Mouse (Mus musculus) heart, embryonic 16.5 days (tissue): Measurements from ENCODE around the gene Gm21915. TPM values are rescaled to one million over a fixed set of nuclear protein-coding genes. Genes with fewer than 3 reads are reported as not detected.

Source experiments
- ATAC-seq: fragments of 200-750 bp; cut with Nextera tagmentation; replicated peaks from 2 replicates; pipeline ENCODE4 v1.8.0; 2017; ENCODE audit warnings: moderate number of reproducible peaks; ENCODE audit not compliant: insufficient read depth, low FRiP score; ENCODE audit errors: extremely low read depth
- H3K27ac ChIP-seq: fragments of 300-500 bp; sonication (generic); 2 replicates; pipeline ENCODE4 v1.5.1; 2014; ENCODE audit warnings: mild to moderate bottlenecking, low read length, control low read depth, moderate library complexity
- H3K27me3 ChIP-seq: fragments of 300-500 bp; sonication (generic); 2 replicates; pipeline ENCODE4 v1.6.1; 2014; ENCODE audit warnings: low read length, mixed read lengths; ENCODE audit not compliant: control insufficient read depth, insufficient read depth
- H3K36me3 ChIP-seq: fragments of 300-500 bp; sonication (generic); 2 replicates; pipeline ENCODE4 v1.6.1; 2014; ENCODE audit not compliant: control insufficient read depth, insufficient read depth
- H3K4me1 ChIP-seq: fragments of 300-500 bp; sonication (generic); 2 replicates; pipeline ENCODE4 v1.6.1; 2014; ENCODE audit warnings: low read length, mixed read lengths; ENCODE audit not compliant: control insufficient read depth, insufficient read depth
- H3K4me2 ChIP-seq: fragments of 300-500 bp; sonication (generic); 2 replicates; pipeline ENCODE4 v1.6.1; 2014; ENCODE audit warnings: low read depth, mild to moderate bottlenecking, control low read depth, low read length
- H3K4me3 ChIP-seq: fragments of 300-500 bp; sonication (generic); 2 replicates; pipeline ENCODE4 v1.5.1; 2014; ENCODE audit warnings: mild to moderate bottlenecking, control low read depth, low read length
- H3K9ac ChIP-seq: fragments of 300-500 bp; sonication (generic); 2 replicates; pipeline ENCODE4 v1.6.1; 2014; ENCODE audit warnings: low read length, control low read depth
- H3K9me3 ChIP-seq: fragments of 300-500 bp; sonication (generic); replicated peaks from 2 replicates; pipeline ENCODE4 v1.6.1; 2016; ENCODE audit warnings: low read length; ENCODE audit not compliant: control insufficient read depth
- WGBS: fragments of 180-500 bp; shearing (Covaris S2); extraction: QIAGEN DNeasy Blood & Tissue Kit; methylation state at CpG from one replicate; pipeline ENCODE4 v1.1.7; 2014; 5-methylcytosine and 5-hydroxymethylcytosine counted together
- polyA plus RNA-seq: library from polyadenylated mRNA; unstranded; fragments of >200 nt; fragmentation: Nextera tagmentation; extraction: Ambion mirVana; gene quantifications from 2 replicates; pipeline ENCODE4 v1.2.1, GENCODE M21; 2015

Gene Gm21915
- polyA plus RNA-seq, 1 experiment from 2014 or later, result not detected

GRCm38 (mm10) chr9:40649983-40650382 lies 20.4 kb upstream of the Gm21915 start:
- no peak for ATAC-seq
- Histone ChIP-seq H3K4me3 (no peak overlapping the region), H3K4me2 (no peak overlapping the region), H3K9me3 (no peaks in the 10 kb centered on the region), H3K27ac (no peak overlapping the region), H3K27me3 (no peaks in the 10 kb centered on the region), H3K36me3 (no peaks in the 10 kb centered on the region), H3K4me1 (no peaks in the 10 kb centered on the region), H3K9ac (no peak overlapping the region)
- WGBS, result 66% methylated on average over 6 of the region's 6 CpGs

GRCm38 (mm10) chr9:40651239-40651859 lies 19.1 kb upstream of the Gm21915 start:
- Histone ChIP-seq H3K4me3 (no peak overlapping the region), H3K9me3 (no peaks in the 10 kb centered on the region), H3K9ac (no peak overlapping the region), H3K4me2 (no peak overlapping the region), H3K36me3 (no peaks in the 10 kb centered on the region), H3K27me3 (no peaks in the 10 kb centered on the region), H3K4me1 (no peaks in the 10 kb centered on the region), H3K27ac (no peak overlapping the region)
- WGBS, result 70% methylated on average over 4 of the region's 4 CpGs
- ATAC-seq, result no peak

DNA sequence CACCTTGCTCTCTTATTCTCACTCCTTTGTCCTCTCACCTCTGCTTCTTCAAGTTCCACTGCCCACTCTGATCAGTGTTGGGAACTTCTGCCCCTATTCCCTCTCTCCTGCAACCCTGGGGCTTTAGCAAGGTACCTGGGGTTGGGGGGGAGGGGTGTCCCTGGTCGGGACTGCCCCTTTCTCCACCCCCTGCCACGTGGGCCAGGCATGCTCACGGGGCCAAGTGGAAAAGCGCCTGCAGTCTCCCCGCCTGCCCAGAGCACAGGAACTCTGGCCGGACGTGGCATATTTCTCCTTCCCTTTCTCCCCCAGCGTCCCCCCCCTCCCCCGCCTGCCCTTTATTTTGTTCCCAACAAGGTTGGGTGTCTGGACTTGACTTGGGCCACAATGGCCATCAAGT lies 17.7 kb upstream of the Gm21915 start:
- H3K4me3 ChIP-seq, result no peak overlapping the region
- no peak overlapping the region for H3K9ac ChIP-seq
- 33% methylated on average over 9 of the region's 9 CpGs for WGBS

DNA sequence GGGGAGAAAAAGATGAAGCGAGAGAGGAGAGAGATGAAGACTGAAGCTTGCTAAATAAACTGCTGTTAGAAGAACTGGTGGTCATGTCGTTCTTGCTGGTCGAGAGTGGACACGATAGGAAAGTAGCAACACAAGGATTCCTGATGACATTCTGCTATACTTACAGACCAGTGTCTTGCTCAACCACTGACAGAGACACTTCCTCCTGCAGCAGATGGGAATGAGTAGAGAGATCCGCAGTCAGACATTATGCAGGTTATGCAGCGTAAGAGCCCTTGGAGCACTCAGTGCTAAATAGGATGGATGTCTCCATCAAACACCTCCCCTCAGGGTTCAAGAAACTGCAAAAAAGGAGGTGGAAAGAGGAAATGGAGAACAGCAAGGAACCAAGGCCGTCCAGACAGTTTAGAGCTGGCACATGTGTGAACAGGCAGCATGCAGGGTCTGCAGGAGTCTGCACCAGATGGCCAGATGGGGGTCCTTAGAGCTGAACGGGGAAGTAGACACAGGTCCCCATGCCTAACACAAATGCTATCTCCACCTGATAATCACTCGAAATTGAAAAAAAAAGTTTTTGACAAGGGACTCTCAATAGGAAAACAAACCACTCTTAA lies 4.1 kb upstream of the Gm21915 start:
- Histone ChIP-seq H3K4me3 (no peak overlapping the region), H3K9me3 (no peaks in the 10 kb centered on the region), H3K9ac (no peak overlapping the region), H3K36me3 (no peaks in the 10 kb centered on the region), H3K27ac (no peak overlapping the region), H3K4me1 (no peaks in the 10 kb centered on the region), H3K27me3 (no peaks in the 10 kb centered on the region), H3K4me2 (no peak overlapping the region)
- 67% methylated on average over 9 of the region's 9 CpGs for WGBS
- no peak for ATAC-seq

More for the DNA sequence above, 17.7 kb upstream of the Gm21915 start:
- Histone ChIP-seq H3K9me3 (no peaks in the 10 kb centered on the region), H3K4me2 (no peak overlapping the region), H3K4me1 (no peaks in the 10 kb centered on the region), H3K36me3 (no peaks in the 10 kb centered on the region), H3K27ac (no peak overlapping the region), H3K27me3 (no peaks in the 10 kb centered on the region)
- no peak for ATAC-seq

DNA sequence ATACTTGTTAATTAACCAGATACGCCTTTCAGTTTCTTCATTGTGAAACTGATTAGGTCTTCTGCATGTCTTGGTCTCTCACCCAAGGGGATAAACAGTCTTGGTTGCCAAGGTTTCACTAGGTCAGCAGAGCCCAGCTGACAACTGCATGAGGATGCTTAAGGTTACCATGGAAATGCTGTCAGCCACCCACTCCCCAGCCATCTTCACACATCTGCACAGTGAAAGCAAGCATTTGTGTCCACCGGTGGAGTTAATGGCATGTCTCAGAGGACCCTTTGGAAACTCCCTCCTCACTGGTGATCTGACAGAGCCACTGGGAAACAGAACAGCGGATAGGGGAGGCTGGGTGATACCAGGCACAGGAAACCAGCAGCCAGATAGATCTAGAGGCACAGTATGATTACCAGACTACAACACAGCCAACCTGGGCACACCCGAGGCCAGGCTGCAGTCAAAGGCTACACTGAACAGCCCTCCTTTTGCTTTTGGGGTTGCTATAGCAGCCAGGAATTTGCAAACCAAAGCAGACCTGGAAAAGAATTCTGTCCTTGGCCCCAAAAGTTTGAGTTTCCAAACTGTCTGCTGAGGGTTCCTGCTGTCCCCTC lies 1.0 kb downstream of the Gm21915 start:
- Histone ChIP-seq H3K27ac (no peak overlapping the region), H3K4me2 (no peak overlapping the region), H3K9ac (no peak overlapping the region), H3K4me3 (no peak overlapping the region), H3K4me1 (no peaks in the 10 kb centered on the region), H3K27me3 (no peaks in the 10 kb centered on the region), H3K36me3 (no peaks in the 10 kb centered on the region), H3K9me3 (no peaks in the 10 kb centered on the region)
- no peak for ATAC-seq
- 36% methylated on average over 4 of the region's 4 CpGs for WGBS

- H3K27ac ChIP-seq, result peak overlapping the region; percentile 14; the same call in 1 of the 2 replicates
- peak; percentile 65 for ATAC-seq
- H3K36me3 ChIP-seq, result no peaks in the 10 kb centered on the region
- no peaks in the 10 kb centered on the region for H3K27me3 ChIP-seq
- no peak overlapping the region for H3K4me2 ChIP-seq
- no peaks in the 10 kb centered on the region for H3K4me1 ChIP-seq
- H3K4me3 ChIP-seq, result no peak overlapping the region
- no peak overlapping the region for H3K9ac ChIP-seq
- H3K9me3 ChIP-seq, result no peaks in the 10 kb centered on the region
- WGBS, result 52% methylated on average over 12 of the region's 12 CpGs
These were observed 5.0 kb downstream of the Gm21915 start for GRCm38 (mm10) chr9:40675203-40675958.

DNA sequence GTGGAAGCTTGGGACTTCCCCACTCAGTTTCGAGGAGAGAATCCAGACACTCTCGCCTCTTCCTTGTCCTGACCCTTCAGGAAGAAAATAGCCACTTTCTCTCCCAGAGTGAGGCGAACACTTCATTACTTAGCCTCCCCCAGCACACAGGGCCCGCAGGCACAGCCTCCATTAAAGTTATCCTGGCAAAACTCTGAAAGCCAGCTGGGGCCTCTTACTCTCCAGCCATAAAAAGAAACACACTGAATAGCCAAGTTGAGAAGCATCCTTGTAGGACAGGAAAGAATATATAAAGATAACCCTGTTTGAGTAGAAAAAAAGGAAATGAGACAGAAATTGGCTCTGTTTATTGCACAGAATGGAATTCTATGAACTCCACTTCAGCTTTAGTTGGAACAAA lies 8.2 kb downstream of the Gm21915 start:
- no peaks in the 10 kb centered on the region for H3K4me1 ChIP-seq
- H3K4me3 ChIP-seq, result no peak overlapping the region
- no peaks in the 10 kb centered on the region for H3K27me3 ChIP-seq
- no peaks in the 10 kb centered on the region for H3K9me3 ChIP-seq
- 64% methylated on average over 4 of the region's 4 CpGs for WGBS
- H3K36me3 ChIP-seq, result no peaks in the 10 kb centered on the region
- no peak overlapping the region for H3K9ac ChIP-seq
- H3K27ac ChIP-seq, result no peak overlapping the region
- no peak for ATAC-seq
- H3K4me2 ChIP-seq, result no peak overlapping the region

DNA sequence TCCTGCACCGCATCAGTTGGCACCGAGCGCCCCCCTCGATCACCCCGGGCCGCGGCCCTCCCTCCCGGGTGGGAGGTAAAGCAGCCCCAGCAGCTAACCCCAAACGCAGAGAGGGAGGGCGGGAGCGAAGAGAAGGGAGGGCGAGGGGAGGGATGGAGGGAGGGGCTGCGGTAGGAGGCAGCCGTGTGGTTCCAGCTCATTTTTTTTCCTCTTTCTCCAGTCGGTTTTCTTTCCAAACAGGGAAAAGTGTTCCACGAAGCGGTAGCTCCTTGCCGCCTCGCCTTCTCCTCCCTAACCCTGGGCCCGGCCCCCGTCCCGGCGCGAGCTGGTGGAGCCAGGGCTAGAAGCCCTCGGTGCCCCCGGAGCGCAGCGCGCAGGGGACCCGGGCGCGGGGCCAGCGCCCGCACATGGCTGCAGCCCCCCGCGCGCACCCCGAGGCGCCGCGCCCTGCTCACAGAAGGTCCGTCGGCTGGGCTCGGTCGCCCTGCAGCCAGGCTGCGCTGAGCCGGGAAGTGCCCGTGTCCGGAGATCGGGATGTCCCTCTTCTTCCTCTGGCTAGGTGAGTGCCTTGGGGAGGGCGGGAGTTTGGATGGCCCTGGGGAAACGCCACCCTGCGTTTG lies 15.5 kb downstream of the Gm21915 start, which contains the start of gene Clmp:
Gene Clmp, plus strand, starts transcription at position 162 of the 620 bp plus-strand sequence.
- peak within 1 kb of the TSS; percentile 99 for H3K4me2 ChIP-seq
- WGBS, result under 1% methylated on average over 52 of the region's 53 CpGs
- peak within 1 kb of the TSS; percentile 81 for H3K9ac ChIP-seq
- no peaks in the 10 kb centered on the region; the same call in 1 of the 2 replicates for H3K4me1 ChIP-seq
- peak; percentile 41 for ATAC-seq
- no peaks in the 10 kb centered on the region for H3K9me3 ChIP-seq
- peak within 1 kb of the TSS; percentile 69 for H3K4me3 ChIP-seq
- no peaks in the 10 kb centered on the region for H3K36me3 ChIP-seq
- H3K27me3 ChIP-seq, result peaks cover 23% of the 10 kb centered on the region
- peak within 1 kb of the TSS; percentile 83 for H3K27ac ChIP-seq
